Mouse (Mus musculus): ENCODE data around the gene I0C0044D17Rik.

I0C0044D17Rik gene

GRCm38 (mm10) chr4:98831726-98832125 lies 8.1 kb upstream of the I0C0044D17Rik start:
- DNase-seq (ENCODE audit: low spot score in 2 of 2), result no peak

GRCm38 (mm10) chr4:98826701-98827100 lies 3.1 kb upstream of the I0C0044D17Rik start:
- DNase-seq (ENCODE audit: low spot score in 2 of 2), result no peak

DNA sequence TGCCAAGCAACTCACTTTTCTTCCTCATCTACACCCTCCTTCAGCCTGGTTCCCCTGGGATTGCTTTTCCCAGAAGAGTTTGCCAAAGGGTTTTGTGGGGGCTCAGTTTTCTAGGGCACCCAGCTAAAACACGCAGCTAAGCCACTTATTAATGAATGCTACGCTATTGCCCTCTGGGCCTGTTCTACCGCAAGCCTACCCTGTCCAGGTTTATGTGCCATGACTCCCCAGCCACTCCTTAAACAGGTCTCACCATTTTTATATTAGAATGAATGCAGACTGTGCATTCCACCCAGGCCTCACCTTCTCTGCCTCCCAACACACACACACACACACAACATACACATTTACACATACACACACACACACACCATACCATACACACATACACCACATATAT lies 593 bp downstream of the I0C0044D17Rik start:
- DNase-seq (ENCODE audit: low spot score in 2 of 2), result no peak

- no peak for DNase-seq (ENCODE audit: low spot score in 2 of 2)
Measured at GRCm38 (mm10) chr4:98822478-98822877, 1.2 kb downstream of the I0C0044D17Rik start.

DNA sequence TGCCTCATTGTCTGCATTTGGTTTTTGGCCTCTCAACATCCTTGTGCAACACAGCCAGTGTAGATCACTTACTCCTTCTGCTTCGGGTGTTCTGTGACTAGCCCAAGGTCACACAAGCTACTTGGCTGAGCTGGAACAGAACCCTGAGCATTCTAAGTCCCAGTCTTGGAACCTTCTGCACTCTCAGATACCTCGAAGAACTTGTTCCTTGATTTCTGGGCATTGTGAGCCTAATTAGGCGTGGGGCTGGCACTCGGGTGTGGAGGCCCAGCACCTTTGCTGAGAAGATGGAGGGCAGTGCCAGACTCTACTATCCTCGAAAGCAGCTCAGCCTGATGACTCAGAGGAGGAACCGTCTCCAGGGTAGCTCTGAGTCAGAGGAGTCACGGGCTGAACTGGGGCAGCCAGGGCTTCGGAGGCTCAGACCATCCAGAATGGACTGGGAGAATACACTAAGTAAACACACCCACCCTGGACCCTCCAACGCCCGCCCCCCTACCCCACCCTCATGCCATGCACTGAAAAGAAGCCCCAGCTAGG lies 4.4 kb downstream of the I0C0044D17Rik start:
- DNase-seq (ENCODE audit: low spot score in 2 of 2), result no peak

DNA sequence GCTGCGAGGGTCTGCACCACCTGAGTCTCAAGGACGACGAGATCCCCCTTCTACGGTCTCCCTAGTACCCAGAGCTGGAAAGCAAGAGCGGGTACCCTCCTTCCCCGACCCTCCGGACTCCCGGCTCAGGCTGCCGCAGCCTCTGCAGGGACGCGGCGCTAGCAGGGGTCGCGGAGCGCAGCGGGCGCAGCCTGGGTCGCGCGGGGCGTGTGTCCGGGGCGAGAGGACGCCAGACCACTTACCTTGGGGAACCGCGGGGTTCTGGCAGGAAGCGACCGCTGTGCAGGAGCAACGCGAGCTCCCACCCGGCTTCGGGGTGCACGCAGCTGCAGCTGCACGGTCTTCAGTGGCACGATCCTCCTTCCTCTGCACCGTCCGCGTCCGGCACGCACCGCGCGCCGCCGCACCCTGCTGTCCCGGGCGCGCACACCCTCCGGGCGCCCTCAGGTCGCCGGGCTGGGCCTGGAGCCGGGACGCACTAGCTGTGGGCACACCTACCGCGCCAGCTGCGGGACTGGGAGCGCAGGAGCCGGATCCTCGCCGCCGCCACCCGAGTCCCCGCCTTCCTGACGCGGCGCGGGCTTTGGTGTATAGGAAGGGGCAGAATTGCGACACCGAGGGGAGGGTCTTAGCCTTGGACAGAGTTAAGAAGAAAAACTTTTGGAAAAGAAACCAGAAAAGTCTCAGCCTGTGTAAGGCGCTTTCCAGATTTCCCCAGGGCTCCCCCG lies 6.3 kb downstream of the I0C0044D17Rik start, which contains the start of gene Kank4:
Gene Kank4 (minus strand): TSS at position 354 of the 728 bp plus-strand sequence.
- DNase-seq (ENCODE audit: low spot score in 2 of 2), result no peak

DNA sequence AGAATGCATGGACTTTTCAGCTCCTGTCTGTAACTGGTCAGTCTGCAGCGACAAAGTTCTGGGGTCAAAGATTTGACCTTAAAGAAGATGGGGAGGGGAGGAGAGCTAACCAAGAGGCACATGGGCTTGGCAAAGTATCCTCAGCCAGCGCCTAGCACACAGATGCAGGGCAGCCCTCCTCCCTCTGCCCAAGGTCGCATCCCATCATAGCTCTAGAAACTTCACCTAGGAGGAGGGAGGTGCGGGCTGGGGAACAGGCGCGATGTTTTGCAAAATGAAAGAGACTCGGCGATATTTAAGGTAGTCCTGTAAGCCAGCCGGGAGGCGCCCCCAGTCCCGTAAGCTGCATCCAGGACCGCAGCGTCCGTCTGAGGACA lies 6.8 kb downstream of the I0C0044D17Rik start:
- no peak for DNase-seq (ENCODE audit: low spot score in 2 of 2)

- DNase-seq (ENCODE audit: low spot score in 2 of 2), result no peak
Measured at GRCm38 (mm10) chr4:98806306-98806705, 17.3 kb downstream of the I0C0044D17Rik start.

DNA sequence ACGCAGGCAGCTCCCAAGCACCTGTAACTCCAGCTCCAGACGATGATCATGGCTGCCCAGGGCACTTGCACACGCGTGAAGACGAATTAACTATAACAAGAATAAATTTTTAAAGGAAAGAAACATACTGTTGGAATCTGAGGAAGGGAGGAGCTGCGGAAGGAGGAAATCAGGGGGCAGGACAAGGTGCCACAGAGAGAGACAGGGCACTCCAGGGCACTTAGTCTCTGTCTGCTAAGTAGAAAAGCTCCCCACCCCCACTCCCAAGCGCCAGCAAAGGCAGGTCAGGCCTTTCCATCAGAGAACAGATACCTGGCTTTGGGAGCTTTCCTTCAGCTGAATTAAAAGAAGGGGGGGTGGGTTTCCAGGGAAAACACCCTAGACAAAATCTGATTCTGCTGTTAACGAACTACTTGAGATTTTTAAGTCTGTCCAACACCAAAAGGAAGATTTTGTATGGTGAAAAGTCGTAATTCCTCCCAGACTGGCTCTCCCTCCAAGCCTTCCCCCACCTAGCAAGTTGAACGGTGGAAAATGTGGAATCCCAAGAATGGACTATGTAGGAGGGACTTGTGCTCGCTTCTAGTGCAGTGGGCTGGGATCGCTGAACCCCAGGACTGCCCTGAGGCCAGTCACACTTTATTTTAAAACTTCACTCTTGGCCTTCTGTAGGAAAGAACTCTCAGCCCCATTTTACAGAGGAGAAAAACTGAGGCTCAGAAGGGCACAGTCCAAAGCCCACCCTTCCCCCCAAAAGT lies 18.2 kb downstream of the I0C0044D17Rik start:
- DNase-seq (ENCODE audit: low spot score in 2 of 2), result no peak

GRCm38 (mm10) chr4:98804476-98805134 lies 19.0 kb downstream of the I0C0044D17Rik start:
- DNase-seq (ENCODE audit: low spot score in 2 of 2), result no peak

DNA sequence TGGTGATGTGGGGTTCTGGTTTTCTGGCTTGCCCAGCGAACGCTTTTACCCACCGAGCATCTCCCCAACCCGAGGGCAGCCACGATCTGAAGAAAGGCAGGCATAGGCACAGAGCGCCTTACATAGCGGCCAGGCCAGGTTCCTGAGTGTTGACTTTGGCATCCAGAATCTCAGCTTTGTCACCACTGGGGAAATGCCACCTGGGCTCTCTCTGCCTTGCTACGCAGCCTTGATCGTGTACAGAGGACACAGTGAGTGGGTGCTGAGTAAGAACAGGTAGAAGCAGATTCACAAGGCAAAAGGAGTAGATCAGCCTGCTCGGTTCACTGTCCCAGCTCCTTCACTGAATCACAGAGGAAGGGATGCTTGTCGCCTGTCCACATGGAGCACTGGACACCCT lies 21.9 kb downstream of the I0C0044D17Rik start:
- DNase-seq (ENCODE audit: low spot score in 2 of 2), result no peak

- DNase-seq (ENCODE audit: low spot score in 2 of 2), result no peak
Measured at GRCm38 (mm10) chr4:98800824-98801223, 22.8 kb downstream of the I0C0044D17Rik start.

DNA sequence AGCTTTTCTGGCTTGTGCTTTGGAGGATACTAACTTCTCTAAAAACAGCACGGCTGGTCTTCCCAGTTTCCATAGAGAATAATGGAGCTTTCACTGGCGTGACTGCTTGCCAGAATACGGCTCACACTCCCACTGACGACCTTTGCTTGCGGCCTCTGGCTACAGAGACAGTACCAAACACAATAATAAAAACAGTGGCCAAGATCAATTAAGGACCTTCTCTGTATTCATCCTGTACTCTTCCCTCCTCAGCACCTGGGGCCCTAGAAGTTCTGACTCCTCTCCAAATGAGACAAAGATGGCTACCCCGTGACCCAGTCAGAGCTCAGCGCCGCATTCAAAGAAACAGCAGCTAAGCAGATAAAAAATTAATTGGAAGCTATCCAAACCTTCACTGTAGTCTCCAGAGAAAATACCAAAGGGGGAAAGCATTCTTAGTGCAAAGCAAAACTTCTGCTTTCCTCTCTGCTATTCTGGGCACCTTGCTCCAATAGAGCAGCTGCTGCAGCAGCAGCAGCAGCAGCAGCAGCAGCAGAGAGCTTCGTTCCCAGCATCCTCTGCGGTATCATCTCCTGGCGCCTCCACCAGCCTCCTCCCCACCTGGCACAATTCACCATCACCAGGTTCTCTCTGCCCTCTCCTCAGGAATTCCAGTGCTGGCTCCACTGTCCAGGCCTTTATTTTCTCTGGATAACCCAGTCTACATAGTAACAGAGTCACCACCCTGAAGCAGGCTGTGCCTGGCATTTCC lies 26.9 kb downstream of the I0C0044D17Rik start:
- DNase-seq (ENCODE audit: low spot score in 2 of 2), result no peak

- no peak for DNase-seq (ENCODE audit: low spot score in 2 of 2)
Measured at GRCm38 (mm10) chr4:98795241-98795640, 28.4 kb downstream of the I0C0044D17Rik start.

GRCm38 (mm10) chr4:98793486-98793885 lies 30.2 kb downstream of the I0C0044D17Rik start:
- DNase-seq (ENCODE audit: low spot score in 2 of 2), result no peak

GRCm38 (mm10) chr4:98790721-98791120 lies 32.9 kb downstream of the I0C0044D17Rik start:
- no peak for DNase-seq (ENCODE audit: low spot score in 2 of 2)

- no peak for DNase-seq (ENCODE audit: low spot score in 2 of 2)
Measured at GRCm38 (mm10) chr4:98789861-98790311, 33.8 kb downstream of the I0C0044D17Rik start.

DNA sequence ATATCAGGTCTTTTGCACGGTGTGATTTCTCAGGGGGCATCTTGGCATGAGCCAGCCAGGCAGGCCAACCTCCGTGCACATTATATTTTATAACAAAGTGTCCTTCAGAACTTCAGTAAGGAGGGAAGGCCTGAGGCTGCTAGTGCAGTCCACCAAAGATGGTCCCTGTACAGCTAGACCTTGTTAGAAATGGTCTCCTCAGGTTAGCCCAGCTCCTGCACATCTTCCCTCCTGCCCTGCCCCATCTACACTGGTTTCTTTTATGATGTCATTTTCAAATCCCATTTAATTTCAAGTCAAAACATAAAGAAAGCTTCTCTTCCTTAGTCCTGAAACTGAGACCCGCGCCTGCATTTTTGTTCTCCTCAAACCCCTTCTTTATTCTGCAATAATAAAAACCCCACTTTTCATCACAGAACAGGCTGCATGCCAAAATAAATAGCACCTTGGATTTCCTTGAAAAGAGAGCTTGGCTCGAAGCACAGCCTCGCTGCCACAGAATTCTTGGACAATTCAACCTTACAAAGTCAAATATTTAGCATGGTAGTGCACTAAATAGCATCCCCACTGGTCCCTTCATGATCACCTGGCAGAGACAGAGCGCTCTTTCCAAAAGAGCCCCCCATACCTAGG lies 34.4 kb downstream of the I0C0044D17Rik start:
- DNase-seq (ENCODE audit: low spot score in 2 of 2), result no peak

GRCm38 (mm10) chr4:98786281-98786680 lies 37.4 kb downstream of the I0C0044D17Rik start:
- DNase-seq (ENCODE audit: low spot score in 2 of 2), result no peak

DNA sequence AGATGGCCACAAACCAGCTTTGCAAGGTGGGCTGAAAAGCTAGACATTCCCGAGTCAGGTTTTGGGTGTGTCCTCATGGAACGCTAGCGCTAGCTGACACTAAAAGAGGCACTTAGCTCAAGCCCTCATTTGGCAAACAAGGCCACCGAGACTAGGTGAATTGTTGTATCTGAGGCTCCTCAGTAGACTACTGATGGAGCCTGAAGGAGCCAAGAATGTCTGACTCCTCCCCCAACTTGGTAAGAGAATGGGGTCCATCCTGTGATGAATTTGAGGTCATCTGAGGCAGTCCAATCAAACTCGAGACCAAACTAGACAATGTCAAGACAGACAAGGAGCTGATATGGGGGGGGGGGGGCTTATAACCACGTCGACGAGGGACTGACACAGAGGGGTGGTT lies 37.8 kb downstream of the I0C0044D17Rik start:
- no peak for DNase-seq (ENCODE audit: low spot score in 2 of 2)

DNA sequence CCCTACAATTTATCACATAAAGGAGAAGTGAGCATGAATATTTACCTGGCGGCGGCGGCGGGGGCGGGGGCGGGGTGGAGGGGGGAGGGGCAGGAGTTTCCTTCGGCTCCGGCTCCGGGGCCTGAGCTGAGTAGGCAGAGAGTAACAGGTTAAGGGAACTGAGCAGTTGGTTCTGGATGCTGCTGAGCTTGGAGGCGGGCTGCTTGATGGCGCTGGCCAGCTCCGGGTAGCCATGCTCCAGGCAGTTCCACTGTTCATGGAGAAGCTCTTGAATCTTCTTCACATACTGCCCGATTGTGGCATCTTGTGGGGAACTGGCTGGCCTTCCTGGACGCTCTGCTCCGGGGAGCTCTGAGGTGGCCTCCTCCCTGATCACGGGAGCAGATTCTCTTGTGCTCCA lies 45.4 kb downstream of the I0C0044D17Rik start:
- DNase-seq (ENCODE audit: low spot score in 2 of 2), result no peak
